Mouse (Mus musculus): ENCODE data around the gene Rnd1. TPM values are rescaled to one million over a fixed set of nuclear protein-coding genes. Genes with fewer than 3 reads are reported as not detected.

Gene Rnd1
- polyA plus RNA-seq, 1 experiment: not detected

- peak within 1 kb of the TSS; percentile 53 for H3K4me3 ChIP-seq (ENCODE audit: insufficient read depth, low read depth, low read length)
- TF ChIP-seq CTCF (IDR thresholded peaks at IDR 0.05; ENCODE audit: insufficient read depth, low read depth, low read length) (peak; percentile 76), POLR2A (IDR thresholded peaks at IDR 0.05; ENCODE audit: insufficient read depth, low read depth, low read length) (0 out of 2 replicates have a peak, but pooled peaks have one; percentile 24)
- 18% methylated on average over 16 of the region's 16 CpGs for WGBS
- no peak within 1 kb of the TSS for H3K27ac ChIP-seq (ENCODE audit: insufficient read depth, low read depth, low read length)
- peaks cover 4% of the 10 kb centered on the region for H3K4me1 ChIP-seq (ENCODE audit: control insufficient read depth, insufficient read depth, low read length)
Measured at GRCm38 (mm10) chr15:98707766-98708372, 30.6 kb upstream of the Rnd1 start, which contains the start of gene Ccdc65. TSS of gene Ccdc65 (plus strand) at chr15:98708207.

- TF ChIP-seq CTCF (IDR thresholded peaks at IDR 0.05; ENCODE audit: insufficient read depth, low read depth, low read length) (no peak), POLR2A (IDR thresholded peaks at IDR 0.05; ENCODE audit: insufficient read depth, low read depth, low read length) (no peak)
- H3K4me1 ChIP-seq (ENCODE audit: control insufficient read depth, insufficient read depth, low read length): peaks cover 8% of the 10 kb centered on the region
- H3K4me3 ChIP-seq (ENCODE audit: insufficient read depth, low read depth, low read length): no peak overlapping the region
- no peak overlapping the region for H3K27ac ChIP-seq (ENCODE audit: insufficient read depth, low read depth, low read length)
- 78% methylated on average over 9 of the region's 9 CpGs for WGBS
Measured at GRCm38 (mm10) chr15:98704312-98704711, 27.1 kb upstream of the Rnd1 start.

- Histone ChIP-seq H3K4me3 (ENCODE audit: insufficient read depth, low read depth, low read length) (peak overlapping the region; percentile 59), H3K4me1 (ENCODE audit: control insufficient read depth, insufficient read depth, low read length) (peaks cover 6% of the 10 kb centered on the region), H3K27ac (ENCODE audit: insufficient read depth, low read depth, low read length) (peak overlapping the region; percentile 32; the same call in 1 of the 2 replicates)
- TF ChIP-seq CTCF (IDR thresholded peaks at IDR 0.05; ENCODE audit: insufficient read depth, low read depth, low read length): peak; percentile 95
- TF ChIP-seq POLR2A (IDR thresholded peaks at IDR 0.05; ENCODE audit: insufficient read depth, low read depth, low read length): no peak
- WGBS: 1% methylated on average over 40 of the region's 40 CpGs
Measured at GRCm38 (mm10) chr15:98699190-98700105, 22.2 kb upstream of the Rnd1 start.

GRCm38 (mm10) chr15:98696216-98696615 lies 19.0 kb upstream of the Rnd1 start:
- Histone ChIP-seq H3K27ac (ENCODE audit: insufficient read depth, low read depth, low read length) (no peak overlapping the region), H3K4me3 (ENCODE audit: insufficient read depth, low read depth, low read length) (no peak overlapping the region), H3K4me1 (ENCODE audit: control insufficient read depth, insufficient read depth, low read length) (peaks cover 11% of the 10 kb centered on the region)
- WGBS: 48% methylated on average over 8 of the region's 8 CpGs
- TF ChIP-seq CTCF (IDR thresholded peaks at IDR 0.05; ENCODE audit: insufficient read depth, low read depth, low read length) (no peak), POLR2A (IDR thresholded peaks at IDR 0.05; ENCODE audit: insufficient read depth, low read depth, low read length) (no peak)

- Histone ChIP-seq H3K4me3 (ENCODE audit: insufficient read depth, low read depth, low read length) (no peak overlapping the region), H3K27ac (ENCODE audit: insufficient read depth, low read depth, low read length) (no peak overlapping the region), H3K4me1 (ENCODE audit: control insufficient read depth, insufficient read depth, low read length) (peaks cover 11% of the 10 kb centered on the region)
- WGBS: 51% methylated on average over 9 of the region's 9 CpGs
- TF ChIP-seq CTCF (IDR thresholded peaks at IDR 0.05; ENCODE audit: insufficient read depth, low read depth, low read length): no peak
- TF ChIP-seq POLR2A (IDR thresholded peaks at IDR 0.05; ENCODE audit: insufficient read depth, low read depth, low read length): no peak
Measured at GRCm38 (mm10) chr15:98695726-98696125, 18.5 kb upstream of the Rnd1 start.

- TF ChIP-seq CTCF (IDR thresholded peaks at IDR 0.05; ENCODE audit: insufficient read depth, low read depth, low read length) (no peak), POLR2A (IDR thresholded peaks at IDR 0.05; ENCODE audit: insufficient read depth, low read depth, low read length) (no peak)
- Histone ChIP-seq H3K4me3 (ENCODE audit: insufficient read depth, low read depth, low read length) (no peak overlapping the region), H3K27ac (ENCODE audit: insufficient read depth, low read depth, low read length) (no peak overlapping the region), H3K4me1 (ENCODE audit: control insufficient read depth, insufficient read depth, low read length) (peaks cover 5% of the 10 kb centered on the region)
- 67% methylated on average over 11 of the region's 11 CpGs for WGBS
Measured at GRCm38 (mm10) chr15:98692171-98692715, 15.0 kb upstream of the Rnd1 start.

- H3K27ac ChIP-seq (ENCODE audit: insufficient read depth, low read depth, low read length): no peak overlapping the region
- peaks cover 5% of the 10 kb centered on the region for H3K4me1 ChIP-seq (ENCODE audit: control insufficient read depth, insufficient read depth, low read length)
- WGBS: 44% methylated on average over 7 of the region's 7 CpGs
- no peak overlapping the region for H3K4me3 ChIP-seq (ENCODE audit: insufficient read depth, low read depth, low read length)
- TF ChIP-seq POLR2A (IDR thresholded peaks at IDR 0.05; ENCODE audit: insufficient read depth, low read depth, low read length) (no peak), CTCF (IDR thresholded peaks at IDR 0.05; ENCODE audit: insufficient read depth, low read depth, low read length) (no peak)
Measured at GRCm38 (mm10) chr15:98691486-98692147, 14.4 kb upstream of the Rnd1 start.

- Histone ChIP-seq H3K27ac (ENCODE audit: insufficient read depth, low read depth, low read length) (no peak overlapping the region), H3K4me3 (ENCODE audit: insufficient read depth, low read depth, low read length) (no peak overlapping the region), H3K4me1 (ENCODE audit: control insufficient read depth, insufficient read depth, low read length) (peaks cover 5% of the 10 kb centered on the region)
- 57% methylated on average over 2 of the region's 2 CpGs for WGBS
- TF ChIP-seq CTCF (IDR thresholded peaks at IDR 0.05; ENCODE audit: insufficient read depth, low read depth, low read length): no peak
- no peak for TF ChIP-seq POLR2A (IDR thresholded peaks at IDR 0.05; ENCODE audit: insufficient read depth, low read depth, low read length)
Measured at GRCm38 (mm10) chr15:98689682-98690081, 12.4 kb upstream of the Rnd1 start.

All from olfactory bulb, adult 2 months (tissue).